Mouse (Mus musculus): ENCODE measurements at regions not wholly inside any gene's neighbourhood (a gene's known extent, or its start where the extent isn't known, plus 50 kb on each side); places are given as distances from the start of the nearest gene placed in this dataset.

GRCm38 (mm10) chr1:60627367-60627766 is 60.5 kb upstream of the Raph1 start:
- no peak for DNase-seq

- no peak for DNase-seq
Measured at GRCm38 (mm10) chr1:60625698-60626486, 59.0 kb upstream of the Raph1 start.

GRCm38 (mm10) chr1:60624231-60624630 is 57.3 kb upstream of the Raph1 start:
- DNase-seq = no peak

- DNase-seq = no peak
Measured at GRCm38 (mm10) chr1:60623440-60624016, 56.6 kb upstream of the Raph1 start.

GRCm38 (mm10) chr1:60621770-60622169 is 54.9 kb upstream of the Raph1 start:
- no peak for DNase-seq

GRCm38 (mm10) chr1:60621064-60621726 is 54.3 kb upstream of the Raph1 start:
- DNase-seq = no peak

- DNase-seq = no peak
Measured at GRCm38 (mm10) chr1:60618389-60618788, 51.5 kb upstream of the Raph1 start.

- DNase-seq = no peak
Measured at GRCm38 (mm10) chr1:60616916-60617315, 50.0 kb upstream of the Raph1 start.
